Mouse (Mus musculus) heart, postnatal 10 days (tissue): Measurements from ENCODE around the gene Grifin. TPM values are rescaled to one million over a fixed set of nuclear protein-coding genes. Genes with fewer than 3 reads are reported as not detected.
A peak's percentile ranks its signal among the peaks of the same experiment; 100 is the strongest.

Experiments used
- DNase-seq, 2 experiments: peaks; one replicate each; pipeline ENCODE4 v3.0.0; 2021
- intact Hi-C: fragments of 180-260 bp; cut with DNase I; formaldehyde crosslinking; loops from one replicate; pipeline ENCODE4 v1.15.1; 2025
- total RNA-seq, 2 experiments: library from RNA; stranded (reverse); gene quantifications; 2 replicates each; pipeline ENCODE4 v1.2.3; 2021

Grifin gene
- total RNA-seq, result not detected

- intact Hi-C loops, result no loop called here
- no peak for DNase-seq
Measured at GRCm38 (mm10) chr5:140564896-140565295, at the start of gene Grifin. Grifin (minus strand) TSS chr5:140565071.

- intact Hi-C loops, result no loop called here
- no peak for DNase-seq
Measured at GRCm38 (mm10) chr5:140614141-140614540, 49.3 kb upstream of the Grifin start.

- intact Hi-C loops, result no loop called here
- DNase-seq, result no peak
Measured at GRCm38 (mm10) chr5:140612191-140612590, 47.3 kb upstream of the Grifin start.

- DNase-seq, result peak in 1 of 2 experiments; percentile 45
- intact Hi-C loops, result no loop called here
Measured at GRCm38 (mm10) chr5:140611611-140612185, 46.8 kb upstream of the Grifin start.

GRCm38 (mm10) chr5:140611021-140611583 lies 46.2 kb upstream of the Grifin start:
- DNase-seq, result peak; percentile 85 to 87
- intact Hi-C loops, result no loop called here

- no peak for DNase-seq
- intact Hi-C loops, result loop anchor here (1.0 kb wide), 1 partner anchor 42 kb away; no protein-coding TSS in a partner anchor
Measured at GRCm38 (mm10) chr5:140610273-140611011, 45.6 kb upstream of the Grifin start.

GRCm38 (mm10) chr5:140609511-140610272 lies 44.8 kb upstream of the Grifin start:
- intact Hi-C loops, result loop anchor here (1.0 kb wide), 1 partner anchor 41 kb away; no protein-coding TSS in a partner anchor
- peak; percentile 49 to 53 for DNase-seq

GRCm38 (mm10) chr5:140608634-140609015 lies 43.8 kb upstream of the Grifin start:
- intact Hi-C loops, result no loop called here
- peak in 1 of 2 experiments; percentile 41 for DNase-seq

GRCm38 (mm10) chr5:140607836-140608633 lies 43.2 kb upstream of the Grifin start:
- intact Hi-C loops, result no loop called here
- peak in 1 of 2 experiments; percentile 49 for DNase-seq

GRCm38 (mm10) chr5:140607001-140607835 lies 42.3 kb upstream of the Grifin start, which contains the start of gene Lfng:
Lfng (plus strand) TSS chr5:140607320.
- DNase-seq, result peak; percentile 94 to 95
- intact Hi-C loops, result no loop called here

GRCm38 (mm10) chr5:140606386-140606785 lies 41.5 kb upstream of the Grifin start:
- peak; percentile 63 to 65 for DNase-seq
- intact Hi-C loops, result no loop called here

GRCm38 (mm10) chr5:140605228-140605627 lies 40.4 kb upstream of the Grifin start:
- intact Hi-C loops, result no loop called here

GRCm38 (mm10) chr5:140604386-140604785 lies 39.5 kb upstream of the Grifin start:
- DNase-seq, result peak in 1 of 2 experiments; percentile 44
- intact Hi-C loops, result no loop called here

More at GRCm38 (mm10) chr5:140605228-140605627, 40.4 kb upstream of the Grifin start:
- no peak for DNase-seq

GRCm38 (mm10) chr5:140602540-140602939 lies 37.7 kb upstream of the Grifin start:
- intact Hi-C loops, result no loop called here
- no peak for DNase-seq

- intact Hi-C loops, result no loop called here
- no peak for DNase-seq
Measured at GRCm38 (mm10) chr5:140601712-140602111, 36.8 kb upstream of the Grifin start.

- intact Hi-C loops, result no loop called here
- DNase-seq, result no peak
Measured at GRCm38 (mm10) chr5:140599939-140600338, 35.1 kb upstream of the Grifin start.

GRCm38 (mm10) chr5:140597787-140598186 lies 32.9 kb upstream of the Grifin start:
- DNase-seq, result no peak
- intact Hi-C loops, result no loop called here

GRCm38 (mm10) chr5:140596927-140597588 lies 32.2 kb upstream of the Grifin start:
- peak; percentile 42 to 56 for DNase-seq
- intact Hi-C loops, result no loop called here

- DNase-seq, result no peak
- intact Hi-C loops, result no loop called here
Measured at GRCm38 (mm10) chr5:140596426-140596825, 31.6 kb upstream of the Grifin start.
